Mouse (Mus musculus): ENCODE data around the gene Adgrl2. TPM values are rescaled to one million over a fixed set of nuclear protein-coding genes. Genes with fewer than 3 reads are reported as not detected.
A peak's percentile ranks its signal among the peaks of the same experiment; 100 is the strongest.

Adgrl2 gene
- polyA plus RNA-seq, 1 experiment from 2014 or later = 101 TPM

DNA sequence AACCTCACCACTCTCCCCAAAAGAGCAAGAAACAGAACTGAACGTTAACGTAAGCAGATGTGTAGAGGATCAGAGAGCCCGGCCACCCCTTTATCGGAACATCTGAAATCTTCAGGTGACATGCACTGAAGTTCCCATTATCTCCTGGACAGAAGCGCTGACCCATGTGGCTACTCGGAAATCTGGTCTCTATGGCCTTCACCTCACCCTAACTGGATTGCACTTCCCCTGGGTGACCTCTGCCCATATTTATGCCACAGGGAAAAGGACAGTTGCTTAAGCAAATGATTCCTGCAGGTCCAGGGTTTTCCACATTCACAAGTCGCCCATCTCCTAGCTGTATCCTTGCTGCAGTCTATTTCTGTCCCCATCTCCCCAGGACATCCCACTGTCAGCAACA lies 84.9 kb downstream of the Adgrl2 start:
- Histone ChIP-seq H3K36me3 (no peaks in the 10 kb centered on the region), H3K27me3 (no peaks in the 10 kb centered on the region), H3K9ac (replicated peaks) (no peak overlapping the region), H3K4me1 (replicated peaks) (peaks cover 24% of the 10 kb centered on the region), H3K4me3 (replicated peaks) (no peak overlapping the region), H3K4me2 (no peak overlapping the region), H3K9me3 (no peaks in the 10 kb centered on the region), H3K27ac (no peak overlapping the region)
- no peak for ATAC-seq (ENCODE audit: insufficient number of reproducible peaks, insufficient read depth, low FRiP score, low TSS enrichment, low read depth)
- WGBS = 87% methylated on average over 7 of the region's 7 CpGs

DNA sequence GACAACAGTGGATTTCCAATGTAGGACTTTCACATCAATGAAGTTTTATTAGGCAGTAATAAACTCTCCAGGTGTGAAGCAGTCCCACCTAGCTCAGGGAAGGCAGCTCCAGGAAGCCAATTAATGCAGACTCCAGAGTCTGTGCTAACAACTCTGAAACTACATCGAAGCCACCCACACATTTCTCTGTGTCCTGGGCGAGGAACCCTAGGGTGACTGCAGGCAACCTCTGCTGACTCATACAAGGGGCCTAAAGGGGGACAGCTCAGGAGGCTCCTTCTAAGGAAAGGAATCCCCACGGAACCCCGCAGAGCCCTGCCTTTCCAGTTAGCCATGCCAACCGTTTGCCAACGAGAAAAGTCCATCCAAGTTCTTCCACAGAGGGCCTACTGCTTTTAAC lies 90.5 kb downstream of the Adgrl2 start:
- Histone ChIP-seq H3K36me3 (no peaks in the 10 kb centered on the region), H3K4me3 (replicated peaks) (no peak overlapping the region), H3K4me1 (replicated peaks) (peaks cover 61% of the 10 kb centered on the region), H3K9ac (replicated peaks) (no peak overlapping the region), H3K27me3 (no peaks in the 10 kb centered on the region), H3K9me3 (no peaks in the 10 kb centered on the region), H3K27ac (no peak overlapping the region), H3K4me2 (peak overlapping the region; percentile 6; the same call in 1 of the 2 replicates)
- 18% methylated on average over 6 of the region's 6 CpGs for WGBS
- no peak for ATAC-seq (ENCODE audit: insufficient number of reproducible peaks, insufficient read depth, low FRiP score, low TSS enrichment, low read depth)

- ATAC-seq (ENCODE audit: insufficient number of reproducible peaks, insufficient read depth, low FRiP score, low TSS enrichment, low read depth) = no peak
- Histone ChIP-seq H3K4me3 (replicated peaks) (no peak overlapping the region), H3K4me2 (no peak overlapping the region), H3K36me3 (no peaks in the 10 kb centered on the region), H3K27me3 (no peaks in the 10 kb centered on the region), H3K9me3 (no peaks in the 10 kb centered on the region), H3K9ac (replicated peaks) (no peak overlapping the region), H3K4me1 (replicated peaks) (peaks cover 61% of the 10 kb centered on the region), H3K27ac (no peak overlapping the region)
- 25% methylated on average over 6 of the region's 6 CpGs for WGBS
These were observed 90.9 kb downstream of the Adgrl2 start for GRCm38 (mm10) chr3:148899416-148899815.

GRCm38 (mm10) chr3:148898535-148899250 lies 91.7 kb downstream of the Adgrl2 start:
- Histone ChIP-seq H3K9me3 (no peaks in the 10 kb centered on the region), H3K4me3 (replicated peaks) (no peak overlapping the region), H3K9ac (replicated peaks) (no peak overlapping the region), H3K27me3 (no peaks in the 10 kb centered on the region), H3K27ac (no peak overlapping the region), H3K36me3 (no peaks in the 10 kb centered on the region), H3K4me1 (replicated peaks) (peaks cover 61% of the 10 kb centered on the region), H3K4me2 (no peak overlapping the region)
- ATAC-seq (ENCODE audit: insufficient number of reproducible peaks, insufficient read depth, low FRiP score, low TSS enrichment, low read depth) = no peak
- WGBS = 42% methylated on average over 8 of the region's 8 CpGs

DNA sequence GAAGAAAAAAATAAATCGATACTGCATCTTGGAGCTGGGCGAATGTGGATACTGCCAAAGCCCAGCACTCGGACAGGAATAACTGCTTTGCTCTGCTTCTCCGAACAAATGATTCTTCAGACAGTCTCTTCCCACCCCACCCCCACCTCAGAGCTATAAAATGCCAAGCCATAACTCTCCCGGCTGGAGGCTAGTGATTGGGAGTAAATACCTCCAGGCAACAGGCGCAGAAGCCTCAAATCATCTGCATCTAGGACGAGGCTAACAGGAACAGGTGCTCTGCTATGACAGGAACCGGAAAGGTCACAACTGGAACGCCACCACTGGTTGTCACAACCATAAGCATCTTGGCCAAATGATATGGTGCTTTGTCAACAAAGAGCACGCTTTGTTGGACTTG lies 94.1 kb downstream of the Adgrl2 start:
- no peak overlapping the region for H3K9ac ChIP-seq (replicated peaks)
- H3K27me3 ChIP-seq = no peaks in the 10 kb centered on the region
- H3K4me1 ChIP-seq (replicated peaks) = peaks cover 57% of the 10 kb centered on the region
- H3K4me3 ChIP-seq (replicated peaks) = no peak overlapping the region
- no peak overlapping the region for H3K27ac ChIP-seq
- no peaks in the 10 kb centered on the region for H3K36me3 ChIP-seq
- H3K4me2 ChIP-seq = no peak overlapping the region
- no peaks in the 10 kb centered on the region for H3K9me3 ChIP-seq
- no peak for ATAC-seq (ENCODE audit: insufficient number of reproducible peaks, insufficient read depth, low FRiP score, low TSS enrichment, low read depth)
- 36% methylated on average over 10 of the region's 10 CpGs for WGBS

- Histone ChIP-seq H3K4me1 (replicated peaks) (peaks cover 51% of the 10 kb centered on the region), H3K4me2 (no peak overlapping the region), H3K27ac (peak overlapping the region; percentile 13; the same call in 1 of the 2 replicates), H3K36me3 (no peaks in the 10 kb centered on the region), H3K27me3 (no peaks in the 10 kb centered on the region), H3K4me3 (replicated peaks) (no peak overlapping the region), H3K9ac (replicated peaks) (no peak overlapping the region), H3K9me3 (no peaks in the 10 kb centered on the region)
- WGBS = 76% methylated on average over 13 of the region's 13 CpGs
- ATAC-seq (ENCODE audit: insufficient number of reproducible peaks, insufficient read depth, low FRiP score, low TSS enrichment, low read depth) = 0 out of 2 replicates have a peak, but pooled peaks have one; percentile 34
These were observed 94.8 kb downstream of the Adgrl2 start for GRCm38 (mm10) chr3:148895396-148896109.

DNA sequence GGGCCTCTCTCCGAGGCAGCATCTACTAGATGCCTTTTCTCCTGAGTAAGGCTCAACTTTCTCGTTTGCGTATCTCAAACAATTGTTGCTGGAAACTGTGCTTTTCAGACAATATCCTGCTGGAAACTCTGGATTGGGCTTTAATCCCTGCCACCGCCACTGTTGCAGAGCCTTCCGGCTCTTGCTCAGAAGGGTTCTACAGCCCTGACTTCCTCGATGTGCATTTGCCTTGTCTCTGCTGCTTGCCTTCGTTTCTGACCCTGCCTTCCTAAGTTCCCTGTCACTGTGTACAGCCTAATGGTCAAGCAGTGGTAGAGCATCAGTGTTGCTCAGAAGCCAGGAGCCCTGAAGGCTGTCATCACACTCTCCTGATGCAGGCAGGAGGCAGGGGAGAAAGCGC lies 95.5 kb downstream of the Adgrl2 start:
- H3K27me3 ChIP-seq = no peaks in the 10 kb centered on the region
- no peak overlapping the region for H3K4me3 ChIP-seq (replicated peaks)
- no peak for ATAC-seq (ENCODE audit: insufficient number of reproducible peaks, insufficient read depth, low FRiP score, low TSS enrichment, low read depth)
- no peak overlapping the region for H3K9ac ChIP-seq (replicated peaks)
- peaks cover 45% of the 10 kb centered on the region for H3K4me1 ChIP-seq (replicated peaks)
- no peaks in the 10 kb centered on the region for H3K9me3 ChIP-seq
- H3K4me2 ChIP-seq = no peak overlapping the region
- H3K27ac ChIP-seq = peak overlapping the region; percentile 13; the same call in 1 of the 2 replicates
- H3K36me3 ChIP-seq = peaks cover 4% of the 10 kb centered on the region; the same call in 1 of the 2 replicates
- WGBS = 85% methylated on average over 8 of the region's 8 CpGs

DNA sequence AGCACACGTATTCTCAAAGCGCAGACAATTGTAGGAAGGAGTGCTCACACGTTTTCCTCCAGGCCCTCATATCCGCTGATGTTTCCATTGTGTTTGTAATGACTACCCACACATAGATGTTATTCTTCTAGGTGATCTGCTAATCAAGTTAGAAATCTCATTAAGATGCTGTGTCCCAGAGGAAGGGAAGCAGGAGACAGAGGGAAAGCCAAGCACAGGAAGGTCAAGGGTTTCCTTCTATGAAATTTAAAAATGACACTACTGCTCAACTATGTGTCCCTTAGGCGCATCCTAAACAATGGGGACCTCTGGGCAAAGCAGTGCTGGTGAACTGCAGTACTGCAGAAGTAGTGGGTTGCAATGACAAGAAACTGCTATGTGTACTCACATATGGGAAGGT lies 102.5 kb downstream of the Adgrl2 start:
- Histone ChIP-seq H3K4me2 (no peak overlapping the region), H3K9me3 (no peaks in the 10 kb centered on the region), H3K4me3 (replicated peaks) (no peak overlapping the region), H3K27me3 (no peaks in the 10 kb centered on the region), H3K27ac (no peak overlapping the region), H3K9ac (replicated peaks) (no peak overlapping the region), H3K4me1 (replicated peaks) (no peaks in the 10 kb centered on the region), H3K36me3 (peaks cover 27% of the 10 kb centered on the region)
- ATAC-seq (ENCODE audit: insufficient number of reproducible peaks, insufficient read depth, low FRiP score, low TSS enrichment, low read depth) = no peak
- WGBS = 88% methylated on average over 5 of the region's 5 CpGs

- 75% methylated on average over 4 of the region's 4 CpGs for WGBS
- H3K9me3 ChIP-seq = no peaks in the 10 kb centered on the region
- no peak overlapping the region for H3K4me3 ChIP-seq (replicated peaks)
- no peaks in the 10 kb centered on the region for H3K27me3 ChIP-seq
- no peaks in the 10 kb centered on the region for H3K4me1 ChIP-seq (replicated peaks)
- no peak overlapping the region for H3K4me2 ChIP-seq
- H3K36me3 ChIP-seq = peaks cover 27% of the 10 kb centered on the region
- H3K9ac ChIP-seq (replicated peaks) = no peak overlapping the region
- H3K27ac ChIP-seq = no peak overlapping the region
- ATAC-seq (ENCODE audit: insufficient number of reproducible peaks, insufficient read depth, low FRiP score, low TSS enrichment, low read depth) = no peak
These were observed 103.4 kb downstream of the Adgrl2 start for GRCm38 (mm10) chr3:148886956-148887355.

- Histone ChIP-seq H3K4me1 (replicated peaks) (no peaks in the 10 kb centered on the region), H3K4me2 (no peak overlapping the region), H3K4me3 (replicated peaks) (no peak overlapping the region), H3K27me3 (no peaks in the 10 kb centered on the region), H3K9ac (replicated peaks) (no peak overlapping the region), H3K27ac (no peak overlapping the region), H3K36me3 (peaks cover 27% of the 10 kb centered on the region), H3K9me3 (no peaks in the 10 kb centered on the region)
- WGBS = 87% methylated on average over 8 of the region's 8 CpGs
- ATAC-seq (ENCODE audit: insufficient number of reproducible peaks, insufficient read depth, low FRiP score, low TSS enrichment, low read depth) = no peak
These were observed 104.2 kb downstream of the Adgrl2 start for GRCm38 (mm10) chr3:148885980-148886668.

GRCm38 (mm10) chr3:148885184-148885583 lies 105.2 kb downstream of the Adgrl2 start:
- no peak overlapping the region for H3K9ac ChIP-seq (replicated peaks)
- ATAC-seq (ENCODE audit: insufficient number of reproducible peaks, insufficient read depth, low FRiP score, low TSS enrichment, low read depth) = no peak
- peaks cover 24% of the 10 kb centered on the region for H3K36me3 ChIP-seq
- 84% methylated on average over 4 of the region's 4 CpGs for WGBS
- H3K4me2 ChIP-seq = no peak overlapping the region
- no peak overlapping the region for H3K27ac ChIP-seq
- H3K27me3 ChIP-seq = no peaks in the 10 kb centered on the region
- no peaks in the 10 kb centered on the region for H3K9me3 ChIP-seq
- no peak overlapping the region for H3K4me3 ChIP-seq (replicated peaks)
- H3K4me1 ChIP-seq (replicated peaks) = no peaks in the 10 kb centered on the region
